Mouse (Mus musculus) stomach, embryonic 14.5 days (tissue): ENCODE data around the gene Son. TPM values are rescaled to one million over a fixed set of nuclear protein-coding genes. Genes with fewer than 3 reads are reported as not detected.

Experiments
- ATAC-seq: fragments of 200-750 bp; cut with Nextera tagmentation; 2 replicates; pipeline ENCODE4 v1.8.0; 2017; ENCODE audit warnings: low read depth, moderate TSS enrichment; ENCODE audit not compliant: insufficient number of reproducible peaks, insufficient read depth, low FRiP score
- H3K27ac ChIP-seq: fragments of 300-500 bp; sonication (generic); 2 replicates; pipeline ENCODE4 v1.5.1; 2014; ENCODE audit warnings: mild to moderate bottlenecking, low read length, moderate library complexity, mixed read lengths
- H3K27me3 ChIP-seq: fragments of 300-500 bp; sonication (generic); 2 replicates; pipeline ENCODE4 v1.6.1; 2014; ENCODE audit warnings: low read length, control low read depth, mixed read lengths; ENCODE audit not compliant: control insufficient read depth, insufficient read depth
- H3K36me3 ChIP-seq: fragments of 300-500 bp; sonication (generic); 2 replicates; pipeline ENCODE4 v1.6.1; 2014; ENCODE audit warnings: mild to moderate bottlenecking, control low read depth, low read length, moderate library complexity, mixed read lengths; ENCODE audit not compliant: control insufficient read depth, insufficient read depth
- H3K4me1 ChIP-seq: fragments of 300-500 bp; sonication (generic); 2 replicates; pipeline ENCODE4 v1.6.1; 2014; ENCODE audit warnings: low read length, control low read depth, mixed read lengths; ENCODE audit not compliant: control insufficient read depth, insufficient read depth
- H3K4me2 ChIP-seq: fragments of 300-500 bp; sonication (generic); replicated peaks from 2 replicates; pipeline ENCODE4 v1.6.1; 2014; ENCODE audit warnings: low read depth, low read length, control low read depth
- H3K4me3 ChIP-seq: fragments of 300-500 bp; sonication (generic); 2 replicates; pipeline ENCODE4 v1.5.1; 2014; ENCODE audit warnings: low read depth, low read length, control low read depth
- H3K9ac ChIP-seq: fragments of 300-500 bp; sonication (generic); replicated peaks from 2 replicates; pipeline ENCODE4 v1.6.1; 2014; ENCODE audit warnings: low read depth, mild to moderate bottlenecking, control low read depth, low read length, moderate library complexity, mixed read lengths
- H3K9me3 ChIP-seq: fragments of 300-500 bp; sonication (generic); 2 replicates; pipeline ENCODE4 v1.6.1; 2016; ENCODE audit warnings: low read depth, low read length, control low read depth; ENCODE audit not compliant: control insufficient read depth
- WGBS: fragments of 180-500 bp; shearing (Covaris S2); extraction: QIAGEN DNeasy Blood & Tissue Kit; methylation state at CpG from one replicate; pipeline ENCODE4 v1.1.7; 2014; 5-methylcytosine and 5-hydroxymethylcytosine counted together
- polyA plus RNA-seq: library from polyadenylated mRNA; unstranded; fragments of >200 nt; fragmentation: Nextera tagmentation; extraction: Ambion mirVana; gene quantifications from 2 replicates; pipeline ENCODE4 v1.2.1, GENCODE M21; 2014

Gene Son
- polyA plus RNA-seq, 1 experiment from 2014 or later, result 181 TPM

DNA sequence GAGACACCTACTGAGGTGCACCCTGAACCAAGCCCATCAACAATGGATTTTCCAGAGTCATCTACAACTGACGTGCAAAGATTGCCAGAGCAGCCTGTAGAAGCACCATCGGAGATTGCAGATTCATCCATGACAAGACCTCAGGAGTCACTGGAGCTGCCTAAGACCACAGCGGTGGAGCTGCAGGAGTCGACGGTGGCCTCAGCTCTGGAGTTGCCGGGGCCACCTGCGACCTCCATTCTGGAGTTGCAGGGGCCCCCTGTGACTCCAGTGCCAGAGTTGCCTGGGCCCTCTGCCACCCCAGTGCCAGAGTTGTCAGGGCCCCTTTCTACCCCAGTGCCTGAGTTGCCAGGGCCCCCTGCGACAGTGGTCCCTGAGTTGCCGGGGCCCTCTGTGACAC, 8.0 kb downstream of the Son start:
- Histone ChIP-seq H3K4me3 (no peak overlapping the region), H3K27me3 (no peaks in the 10 kb centered on the region), H3K27ac (no peak overlapping the region), H3K4me1 (peaks cover 4% of the 10 kb centered on the region; the same call in 1 of the 2 replicates), H3K9me3 (no peaks in the 10 kb centered on the region), H3K4me2 (no peak overlapping the region), H3K9ac (no peak overlapping the region), H3K36me3 (peaks cover 73% of the 10 kb centered on the region)
- WGBS, result 94% methylated on average over 9 of the region's 9 CpGs
- ATAC-seq, result no peak

DNA sequence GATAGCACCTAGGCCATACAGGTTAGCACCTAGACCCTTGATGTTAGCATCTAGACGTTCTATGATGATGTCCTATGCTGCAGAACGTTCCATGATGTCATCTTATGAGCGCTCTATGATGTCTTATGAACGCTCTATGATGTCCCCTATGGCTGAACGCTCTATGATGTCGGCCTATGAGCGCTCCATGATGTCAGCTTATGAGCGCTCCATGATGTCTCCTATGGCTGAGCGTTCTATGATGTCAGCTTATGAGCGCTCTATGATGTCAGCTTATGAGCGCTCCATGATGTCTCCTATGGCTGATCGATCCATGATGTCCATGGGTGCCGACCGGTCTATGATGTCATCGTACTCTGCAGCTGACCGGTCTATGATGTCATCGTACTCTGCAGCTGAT, 10.0 kb downstream of the Son start:
- Histone ChIP-seq H3K4me2 (no peak overlapping the region), H3K27ac (no peak overlapping the region), H3K4me3 (no peak overlapping the region), H3K36me3 (peaks cover 85% of the 10 kb centered on the region), H3K9me3 (no peaks in the 10 kb centered on the region), H3K9ac (no peak overlapping the region), H3K4me1 (0 out of 2 replicates have a peak, but pooled peaks cover 1% of the 10 kb centered on the region), H3K27me3 (no peaks in the 10 kb centered on the region)
- 98% methylated on average over 17 of the region's 17 CpGs for WGBS
- no peak; the same call in 1 of the 2 replicates for ATAC-seq

DNA sequence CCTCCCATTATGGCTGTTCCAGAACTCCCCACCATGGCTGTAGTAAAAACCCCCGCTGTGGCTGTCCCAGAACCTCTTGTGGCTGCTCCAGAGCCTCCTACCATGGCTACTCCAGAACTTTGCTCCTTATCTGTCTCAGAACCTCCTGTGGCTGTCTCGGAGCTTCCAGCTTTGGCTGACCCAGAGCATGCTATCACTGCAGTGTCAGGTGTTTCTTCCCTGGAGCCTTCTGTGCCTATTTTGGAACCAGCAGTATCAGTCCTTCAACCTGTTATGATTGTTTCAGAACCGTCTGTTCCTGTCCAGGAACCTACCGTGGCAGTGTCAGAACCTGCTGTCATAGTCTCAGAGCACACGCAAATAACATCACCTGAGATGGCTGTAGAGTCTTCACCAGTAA, 11.2 kb downstream of the Son start:
- no peak for ATAC-seq
- Histone ChIP-seq H3K9ac (no peak overlapping the region), H3K4me3 (no peak overlapping the region), H3K36me3 (peaks cover 88% of the 10 kb centered on the region), H3K27ac (no peak overlapping the region), H3K9me3 (no peaks in the 10 kb centered on the region), H3K4me2 (no peak overlapping the region), H3K27me3 (no peaks in the 10 kb centered on the region), H3K4me1 (no peaks in the 10 kb centered on the region)
- 95% methylated on average over 5 of the region's 5 CpGs for WGBS

DNA sequence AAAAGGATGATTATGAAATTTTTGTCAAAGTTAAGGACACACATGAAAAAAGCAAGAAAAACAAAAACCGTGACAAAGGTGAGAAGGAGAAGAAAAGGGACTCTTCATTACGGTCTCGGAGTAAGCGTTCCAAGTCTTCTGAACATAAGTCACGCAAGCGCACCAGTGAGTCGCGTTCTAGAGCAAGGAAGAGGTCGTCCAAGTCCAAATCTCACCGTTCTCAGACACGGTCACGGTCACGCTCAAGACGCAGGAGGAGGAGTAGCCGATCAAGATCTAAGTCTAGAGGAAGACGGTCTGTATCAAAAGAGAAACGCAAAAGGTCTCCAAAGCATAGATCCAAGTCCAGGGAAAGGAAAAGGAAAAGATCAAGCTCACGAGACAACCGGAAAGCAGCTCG, 12.5 kb downstream of the Son start:
- H3K36me3 ChIP-seq, result peaks cover 87% of the 10 kb centered on the region
- 96% methylated on average over 20 of the region's 20 CpGs for WGBS
- no peaks in the 10 kb centered on the region for H3K27me3 ChIP-seq
- H3K27ac ChIP-seq, result no peak overlapping the region
- no peaks in the 10 kb centered on the region for H3K4me1 ChIP-seq
- H3K4me2 ChIP-seq, result no peak overlapping the region
- ATAC-seq, result no peak
- H3K4me3 ChIP-seq, result no peak overlapping the region
- no peaks in the 10 kb centered on the region for H3K9me3 ChIP-seq
- no peak overlapping the region for H3K9ac ChIP-seq

DNA sequence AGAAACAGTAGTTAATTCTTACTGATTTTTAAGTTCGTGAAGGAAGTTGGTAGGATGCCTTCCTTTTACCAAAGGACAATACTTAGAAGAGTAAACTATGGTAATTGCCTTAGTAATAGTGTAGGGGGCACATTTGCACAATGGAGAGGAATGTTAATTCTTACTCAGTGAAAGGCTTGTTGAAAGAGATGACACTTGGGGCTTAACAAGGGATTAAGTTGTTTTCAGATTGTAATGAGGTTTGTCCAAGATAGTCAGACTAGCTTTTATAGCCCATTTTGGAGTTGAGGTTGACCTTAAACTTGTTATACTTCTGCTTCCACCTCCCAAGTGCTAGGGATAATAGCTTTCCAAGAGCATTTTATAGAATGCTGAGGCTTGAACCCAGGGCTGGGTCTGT, 14.1 kb downstream of the Son start:
- Histone ChIP-seq H3K4me2 (no peak overlapping the region), H3K27me3 (no peaks in the 10 kb centered on the region), H3K36me3 (peaks cover 86% of the 10 kb centered on the region), H3K9ac (no peak overlapping the region), H3K4me3 (no peak overlapping the region), H3K27ac (no peak overlapping the region), H3K4me1 (no peaks in the 10 kb centered on the region), H3K9me3 (no peaks in the 10 kb centered on the region)
- ATAC-seq, result no peak
- 77% methylated on average over 1 of the region's 1 CpGs for WGBS

DNA sequence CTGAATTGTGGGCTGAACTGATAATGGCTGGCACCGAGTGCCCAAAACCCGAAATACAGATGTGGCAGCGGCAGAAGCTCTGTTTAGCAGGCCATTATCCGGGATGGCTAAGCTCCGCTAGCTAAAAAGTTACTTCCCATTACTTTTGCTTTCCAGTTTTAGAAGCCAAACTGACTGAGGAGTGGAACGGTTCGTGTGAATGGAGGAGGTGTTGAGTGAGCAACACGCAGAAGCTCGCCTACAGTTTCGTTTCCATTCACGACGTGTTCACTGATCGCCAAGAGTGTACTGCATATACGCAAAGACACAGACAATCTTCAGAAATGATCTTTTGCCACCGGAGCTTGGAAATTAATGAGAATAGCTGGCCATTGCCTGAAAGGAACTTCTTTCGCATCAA, 15.0 kb downstream of the Son start:
- Histone ChIP-seq H3K27ac (no peak overlapping the region), H3K36me3 (peaks cover 86% of the 10 kb centered on the region)
- ATAC-seq, result no peak

DNA sequence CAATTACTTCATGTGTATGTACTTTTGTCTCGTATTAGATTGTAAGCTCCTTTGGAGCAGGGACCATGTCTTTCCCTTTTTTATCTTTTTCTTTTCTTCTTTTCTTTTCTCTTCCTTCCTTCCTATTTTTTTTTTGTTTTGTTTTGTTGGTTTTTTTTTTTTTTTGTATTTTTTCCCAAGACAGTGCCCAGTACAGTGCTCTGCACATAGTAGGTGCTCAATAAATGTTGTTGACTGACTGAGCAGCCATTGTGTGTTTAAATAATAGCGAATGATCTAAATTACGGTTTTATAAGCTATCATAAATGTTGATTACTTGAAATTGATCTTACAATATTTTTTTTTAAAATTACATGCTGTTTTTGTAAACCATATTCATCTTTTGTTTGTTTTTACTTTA, 16.5 kb downstream of the Son start:
- Histone ChIP-seq H3K4me3 (no peak overlapping the region), H3K27me3 (no peaks in the 10 kb centered on the region), H3K36me3 (peaks cover 83% of the 10 kb centered on the region), H3K9ac (no peak overlapping the region), H3K4me1 (no peaks in the 10 kb centered on the region), H3K27ac (no peak overlapping the region), H3K9me3 (no peaks in the 10 kb centered on the region), H3K4me2 (no peak overlapping the region)
- ATAC-seq, result no peak
- WGBS, result 95% methylated on average over 3 of the region's 3 CpGs

More for the DNA sequence above, 15.0 kb downstream of the Son start:
- no peak overlapping the region for H3K4me2 ChIP-seq
- H3K27me3 ChIP-seq, result no peaks in the 10 kb centered on the region
- H3K9ac ChIP-seq, result no peak overlapping the region
- no peaks in the 10 kb centered on the region for H3K4me1 ChIP-seq
- no peaks in the 10 kb centered on the region for H3K9me3 ChIP-seq
- H3K4me3 ChIP-seq, result no peak overlapping the region
- 94% methylated on average over 16 of the region's 16 CpGs for WGBS

DNA sequence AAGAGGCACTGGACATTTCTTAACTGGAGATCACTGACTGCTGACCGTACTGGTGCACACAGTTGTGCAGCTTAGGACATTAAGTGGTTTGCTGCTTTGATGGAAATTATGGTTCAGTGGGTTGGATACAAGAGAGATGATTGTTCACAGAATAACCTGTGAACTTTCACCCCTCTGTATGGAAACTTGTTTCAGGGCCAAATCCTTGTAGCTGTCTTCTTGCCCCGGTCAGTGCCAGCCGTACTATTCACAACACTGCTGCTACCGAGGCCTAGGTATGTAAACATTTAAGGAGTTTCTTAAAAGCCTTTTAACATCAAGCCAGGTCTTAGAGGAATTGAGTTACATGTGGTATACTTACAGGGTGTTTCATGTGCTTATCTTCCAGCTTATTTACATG, 27.2 kb downstream of the Son start:
- peaks cover 90% of the 10 kb centered on the region for H3K36me3 ChIP-seq
- WGBS, result 69% methylated on average over 4 of the region's 4 CpGs
- no peaks in the 10 kb centered on the region for H3K9me3 ChIP-seq
- H3K27ac ChIP-seq, result no peak overlapping the region
- no peak overlapping the region for H3K9ac ChIP-seq
- H3K4me3 ChIP-seq, result no peak overlapping the region
- no peak overlapping the region for H3K4me2 ChIP-seq
- no peaks in the 10 kb centered on the region for H3K4me1 ChIP-seq
- no peaks in the 10 kb centered on the region for H3K27me3 ChIP-seq
- ATAC-seq, result no peak

DNA sequence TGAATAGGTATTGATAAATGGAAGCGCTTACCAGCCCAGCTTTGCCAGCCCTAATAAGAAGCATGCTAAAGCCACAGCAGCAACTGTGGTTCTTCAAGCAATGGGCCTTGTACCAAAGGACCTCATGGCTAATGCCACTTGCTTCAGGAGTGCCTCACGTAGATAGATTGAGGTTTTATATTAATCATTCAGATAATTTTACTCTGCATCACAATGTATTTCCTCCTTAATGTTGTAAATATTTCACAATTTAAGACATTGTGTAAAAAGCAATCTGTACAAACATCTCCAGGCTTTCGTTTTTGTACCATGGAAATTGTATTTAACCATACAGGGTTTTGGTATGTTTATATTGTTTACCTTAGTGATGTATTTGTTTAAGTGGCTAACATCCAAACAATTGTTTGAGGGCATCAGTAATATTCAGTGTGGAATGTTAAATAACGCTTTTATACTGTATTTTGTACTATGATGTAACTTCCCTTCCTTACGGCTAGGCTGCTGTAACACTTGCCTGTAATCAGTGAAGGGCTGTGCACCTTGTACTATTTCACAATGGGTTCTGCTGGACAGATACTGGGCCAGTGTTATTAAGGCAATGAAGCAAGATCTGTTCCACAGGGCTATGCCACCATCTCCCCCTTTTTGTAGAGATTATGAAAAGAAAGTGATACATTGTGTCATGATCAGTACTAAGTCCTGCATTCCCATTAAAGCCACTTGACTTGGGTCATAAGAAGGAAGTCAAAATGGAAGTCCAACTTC, 31.0 kb downstream of the Son start:
- H3K36me3 ChIP-seq, result peaks cover 75% of the 10 kb centered on the region
- 83% methylated on average over 5 of the region's 5 CpGs for WGBS
- H3K27me3 ChIP-seq, result no peaks in the 10 kb centered on the region
- no peaks in the 10 kb centered on the region for H3K4me1 ChIP-seq
- ATAC-seq, result no peak
- H3K4me3 ChIP-seq, result no peak overlapping the region
- no peak overlapping the region for H3K27ac ChIP-seq
- H3K4me2 ChIP-seq, result no peak overlapping the region
- no peaks in the 10 kb centered on the region for H3K9me3 ChIP-seq
- H3K9ac ChIP-seq, result no peak overlapping the region
